Mouse (Mus musculus) T-helper 17 cell (primary cell): Measurements from ENCODE around the gene Stx5a.

Experiments used
- in situ Hi-C, 2 experiments: fragments of 300-600 bp; cut with MboI, MseI; formaldehyde crosslinking; loops; 1 replicate in 1 of 2; 2 replicates in 1 of 2; pipeline ENCODE4 v1.15.1; 2025; ENCODE audit warnings: high pct_unique_total_duplicates in 2 of 2

Gene Stx5a

DNA sequence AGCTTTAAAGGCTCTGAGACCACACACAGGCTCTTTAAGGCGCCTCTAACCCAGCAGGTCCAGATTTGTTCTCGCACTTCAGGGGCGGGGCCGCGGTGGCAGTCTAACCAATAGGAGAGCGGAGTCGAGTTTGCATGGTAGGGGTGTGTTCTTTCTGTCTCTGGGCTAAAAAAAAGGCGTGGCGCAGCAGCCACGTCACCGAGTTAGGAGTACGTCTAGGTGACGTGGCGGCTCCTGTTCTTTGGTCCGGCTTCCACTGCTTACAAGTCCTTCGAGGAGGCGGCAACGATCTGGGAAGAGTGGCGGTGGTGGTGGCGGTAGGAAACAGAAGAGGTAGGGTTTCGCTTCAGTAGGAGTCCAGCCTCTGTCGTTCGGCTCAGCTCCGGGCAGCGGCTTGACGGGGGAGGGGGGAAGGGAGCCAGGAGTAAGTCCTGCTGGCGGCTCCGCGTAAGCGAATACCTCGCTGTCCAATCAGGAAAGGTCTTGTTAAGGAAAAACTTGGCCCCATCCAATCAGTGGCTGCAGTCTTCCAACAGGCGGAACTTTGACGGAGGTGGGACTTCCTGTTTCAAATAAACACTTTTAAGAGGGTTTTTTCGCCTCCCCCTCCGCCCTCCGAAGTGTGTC, at the start of gene Stx5a:
Gene Stx5a, plus strand, starts transcription at position 171 of the 627 bp plus-strand sequence.
- in situ Hi-C loops, result no loop called here

DNA sequence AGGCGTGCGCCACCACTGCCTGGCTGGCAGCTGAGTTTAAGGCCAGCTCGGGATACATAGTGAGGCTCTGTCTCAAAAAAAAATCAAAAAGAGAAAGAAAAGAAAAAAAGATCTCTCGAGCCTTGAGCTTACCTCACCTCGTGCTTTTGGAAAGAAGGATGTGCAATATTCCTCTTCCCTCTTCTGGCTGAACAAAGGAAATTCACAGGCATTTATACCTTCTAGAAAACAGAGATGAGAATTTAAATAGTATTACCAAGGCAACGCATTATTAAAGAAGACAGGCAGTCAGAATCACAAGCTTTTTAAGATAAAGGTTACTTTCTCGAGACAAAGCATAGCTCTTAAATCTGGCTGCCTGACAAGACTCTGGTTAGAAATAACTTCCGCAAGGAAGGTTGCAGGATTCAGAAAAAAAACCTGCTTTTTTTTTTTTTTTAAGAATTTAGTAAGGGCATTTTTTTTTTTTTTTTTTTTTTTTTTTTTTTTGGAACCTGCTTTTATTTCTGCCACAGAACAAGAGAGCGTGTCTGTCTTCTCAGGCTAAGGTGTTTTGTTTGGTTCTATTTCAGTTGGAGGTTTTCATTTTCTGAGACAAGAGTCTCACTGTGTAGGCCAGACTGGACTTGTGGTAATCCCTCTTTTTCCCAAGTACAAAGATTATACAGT, 49.2 kb upstream of the Stx5a start:
- in situ Hi-C loops, result no loop called here

DNA sequence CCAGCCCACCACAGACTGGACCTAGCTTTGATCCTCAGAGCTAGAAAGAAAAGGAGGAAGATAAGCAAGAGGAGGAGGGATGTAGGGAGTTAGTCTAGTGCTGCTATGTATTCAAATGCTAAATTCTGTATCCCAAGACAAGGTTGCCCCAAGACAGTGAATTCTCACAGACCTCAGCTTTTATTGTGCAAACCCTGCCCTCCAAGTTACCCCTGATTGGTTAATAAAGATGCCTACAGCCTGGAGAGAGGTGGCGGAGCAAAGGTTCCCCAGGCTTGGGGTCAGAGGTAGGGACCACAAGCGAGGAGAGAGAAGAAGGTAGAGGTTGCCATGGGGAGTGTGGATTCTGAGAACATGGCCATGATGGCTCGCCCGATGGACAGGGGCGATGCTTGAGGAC, 48.5 kb upstream of the Stx5a start:
- in situ Hi-C loops, result no loop called here

DNA sequence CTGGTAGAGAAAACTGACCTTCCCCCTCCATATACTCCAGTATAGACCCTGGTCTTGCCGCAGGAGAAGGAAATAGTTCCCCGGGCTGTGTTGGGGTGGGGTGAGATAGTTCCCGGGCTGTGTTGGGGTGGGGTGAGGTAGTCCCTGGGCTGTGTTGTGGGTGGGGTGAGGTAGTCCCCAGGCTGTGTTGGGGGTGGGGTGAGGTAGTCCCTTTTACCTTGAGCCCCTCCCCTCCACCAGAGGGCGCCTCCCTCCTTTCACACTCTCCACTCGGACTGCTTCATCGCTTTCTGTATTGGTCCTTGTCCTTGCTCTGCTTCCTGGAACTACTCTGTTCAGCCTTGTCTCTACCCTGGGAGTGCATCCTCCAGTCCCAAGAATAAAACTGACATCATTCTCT, 45.9 kb upstream of the Stx5a start:
- in situ Hi-C loops, result no loop called here

DNA sequence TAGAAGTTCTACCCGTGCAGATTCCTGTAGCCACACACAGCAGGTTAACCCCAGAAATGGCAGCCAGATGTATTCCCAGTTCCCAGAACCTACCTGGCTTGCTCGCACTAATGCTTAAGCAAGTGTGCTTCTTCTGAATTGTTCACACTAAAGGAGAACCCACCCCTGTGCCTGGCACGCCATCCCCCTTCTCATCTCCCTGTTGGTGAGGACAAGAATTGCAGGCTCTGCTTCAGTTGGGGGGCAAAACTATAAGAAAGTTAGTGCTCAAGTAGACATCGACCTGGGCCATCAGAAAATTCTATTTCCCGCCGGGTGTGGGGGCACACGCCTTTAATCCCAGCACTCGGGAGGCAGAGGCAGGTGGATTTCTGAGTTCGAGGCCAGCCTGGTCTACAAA, 41.6 kb upstream of the Stx5a start:
- in situ Hi-C loops, result loop anchor here in 1 of 2 experiments (25.0 kb wide), 1 partner anchor 1212 kb away; the partner anchor contains the start of genes Atl3 and Rtn3

DNA sequence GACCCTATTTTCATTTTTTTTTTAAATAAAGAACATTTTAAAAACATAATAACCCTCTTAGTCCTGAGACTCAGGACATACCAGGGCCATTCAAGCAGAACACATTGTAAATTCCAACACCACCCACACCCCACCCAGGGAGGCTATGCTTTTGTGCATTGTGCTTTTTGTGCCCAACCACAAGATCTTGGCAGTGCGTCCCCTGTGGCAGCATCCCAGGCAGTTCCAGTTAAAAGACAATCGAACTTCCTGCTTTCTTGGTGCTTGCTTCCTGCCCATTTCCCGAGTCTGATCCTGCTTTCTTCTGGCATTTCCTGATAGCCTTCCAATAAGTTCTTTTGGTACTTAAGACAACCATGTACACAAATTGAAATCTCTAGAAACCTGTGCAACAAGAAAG, 38.8 kb upstream of the Stx5a start:
- in situ Hi-C loops, result loop anchor here in 1 of 2 experiments (25.0 kb wide), 1 partner anchor 1215 kb away; the partner anchor contains the start of genes Atl3 and Rtn3

DNA sequence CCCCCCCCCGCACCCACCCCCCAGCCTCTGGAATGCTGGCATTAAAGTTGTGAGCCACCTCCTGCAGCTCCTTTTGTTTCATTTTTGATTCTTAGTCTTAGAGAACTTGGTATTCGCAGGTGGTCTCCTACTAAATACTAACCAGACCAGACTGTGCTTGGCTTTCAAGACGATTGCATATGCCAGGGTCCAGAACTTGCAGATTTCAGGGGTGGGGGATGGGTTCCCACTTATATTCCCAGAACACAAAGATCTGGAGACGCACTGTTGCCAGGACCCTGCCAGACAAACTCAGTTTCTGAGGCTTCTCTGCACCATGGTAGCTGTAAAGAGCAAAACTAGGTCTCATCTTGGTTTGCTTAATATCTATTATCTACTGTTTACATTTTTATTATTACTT, 37.6 kb upstream of the Stx5a start:
- in situ Hi-C loops, result loop anchor here in 1 of 2 experiments (25.0 kb wide), 1 partner anchor 1216 kb away; the partner anchor contains the start of genes Atl3 and Rtn3

DNA sequence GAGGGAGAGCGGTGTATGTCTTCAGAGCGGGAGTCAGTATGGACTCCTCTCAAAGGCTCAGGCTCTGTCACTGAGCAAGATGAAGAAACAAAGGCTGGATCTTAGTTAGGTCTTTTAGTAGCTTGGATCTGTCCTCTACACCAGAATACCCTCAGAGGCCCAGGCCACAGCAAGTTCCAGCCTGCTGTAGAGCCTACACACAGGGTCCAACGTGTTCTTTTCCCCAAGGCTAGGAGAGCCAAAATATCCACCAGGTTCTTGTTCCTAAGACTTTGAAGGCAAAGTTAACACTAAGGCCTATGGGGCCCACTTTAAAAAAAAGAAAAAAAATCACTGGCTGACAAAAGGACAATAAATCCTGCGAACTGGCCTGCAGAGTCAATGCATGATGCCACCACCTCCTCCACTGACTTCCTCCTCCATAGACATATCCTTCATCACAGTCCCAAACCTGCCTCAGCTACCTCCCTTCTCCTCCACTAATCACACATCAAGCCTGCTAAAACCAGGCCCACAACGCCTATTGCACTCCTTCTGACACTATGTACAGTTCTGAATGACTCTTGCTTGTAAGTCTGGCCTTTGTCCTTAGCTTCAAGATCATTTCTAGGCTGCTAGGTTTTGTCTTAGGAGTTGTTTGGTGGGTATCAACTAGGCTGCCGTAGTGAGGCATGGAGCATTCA, 36.0 kb upstream of the Stx5a start:
- in situ Hi-C loops, result loop anchor here in 1 of 2 experiments (25.0 kb wide), 1 partner anchor 1218 kb away; the partner anchor contains the start of genes Atl3 and Rtn3

DNA sequence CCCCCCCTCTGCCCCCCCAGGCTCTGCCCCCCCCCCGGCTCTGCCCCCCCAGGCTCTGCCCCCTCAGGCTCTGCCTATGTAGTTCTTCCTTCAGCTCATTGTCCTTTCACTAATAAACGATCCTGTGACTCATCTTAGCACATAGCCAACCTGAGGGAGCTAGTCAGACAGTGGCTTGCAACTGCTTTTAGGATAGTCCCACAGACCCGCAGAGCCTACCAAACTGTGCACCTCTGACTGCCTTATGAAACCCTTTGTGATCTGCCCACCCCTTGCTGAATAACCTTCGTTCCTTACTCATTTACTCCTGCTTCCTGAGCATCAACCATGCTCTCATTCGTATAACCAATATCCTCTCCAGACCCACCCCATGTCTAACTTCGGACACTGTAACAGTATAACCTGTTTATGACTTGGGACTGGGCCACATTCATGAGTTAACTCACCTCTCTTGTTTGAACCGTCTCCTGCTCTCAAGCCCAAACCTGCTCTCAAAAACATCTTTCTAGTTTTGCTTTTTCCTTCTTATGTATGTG, 35.0 kb upstream of the Stx5a start:
- in situ Hi-C loops, result loop anchor here in 1 of 2 experiments (25.0 kb wide), 1 partner anchor 1219 kb away; the partner anchor contains the start of genes Atl3 and Rtn3

DNA sequence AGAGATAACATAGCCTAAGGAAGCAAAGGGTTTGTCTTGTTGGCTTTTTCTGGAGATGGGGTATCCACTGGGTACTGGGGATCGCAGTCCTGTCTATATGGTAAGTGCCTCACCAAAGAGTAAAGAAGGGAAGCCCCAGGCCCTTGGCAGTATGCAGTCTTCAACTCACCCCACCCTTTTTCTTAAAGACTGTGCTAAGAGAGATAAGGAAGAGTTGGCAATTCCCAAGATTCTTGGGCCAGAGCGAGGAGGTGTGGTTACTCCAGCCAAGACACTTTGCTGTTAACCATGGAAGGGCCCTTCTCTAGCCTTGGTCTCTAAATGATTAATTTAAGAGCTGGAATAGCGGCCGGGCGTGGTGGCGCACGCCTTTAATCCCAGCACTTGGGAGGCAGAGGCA, 34.3 kb upstream of the Stx5a start:
- in situ Hi-C loops, result loop anchor here in 1 of 2 experiments (25.0 kb wide), 1 partner anchor 1220 kb away; the partner anchor contains the start of genes Atl3 and Rtn3

DNA sequence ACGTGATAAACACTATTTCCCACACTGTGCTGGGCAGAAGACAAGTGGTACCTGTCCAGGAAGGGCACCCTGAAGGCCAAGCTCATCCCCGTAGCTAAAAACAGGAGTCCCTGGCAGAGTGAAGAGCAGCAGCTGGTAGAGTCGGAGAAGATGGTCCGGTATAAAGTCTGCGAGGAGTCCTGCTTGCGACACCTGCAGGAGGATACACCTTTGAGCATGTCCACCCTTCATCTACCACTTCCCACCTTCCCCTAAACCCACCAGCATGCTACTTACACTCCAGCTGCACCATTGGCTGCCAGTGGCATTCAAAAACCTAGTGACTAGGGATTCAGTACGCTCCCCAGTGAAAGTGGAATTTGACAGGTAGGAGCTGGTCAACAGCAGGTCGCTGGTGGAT, 32.3 kb upstream of the Stx5a start:
- in situ Hi-C loops, result loop anchor here in 1 of 2 experiments (25.0 kb wide), 1 partner anchor 1222 kb away; the partner anchor contains the start of genes Atl3 and Rtn3

DNA sequence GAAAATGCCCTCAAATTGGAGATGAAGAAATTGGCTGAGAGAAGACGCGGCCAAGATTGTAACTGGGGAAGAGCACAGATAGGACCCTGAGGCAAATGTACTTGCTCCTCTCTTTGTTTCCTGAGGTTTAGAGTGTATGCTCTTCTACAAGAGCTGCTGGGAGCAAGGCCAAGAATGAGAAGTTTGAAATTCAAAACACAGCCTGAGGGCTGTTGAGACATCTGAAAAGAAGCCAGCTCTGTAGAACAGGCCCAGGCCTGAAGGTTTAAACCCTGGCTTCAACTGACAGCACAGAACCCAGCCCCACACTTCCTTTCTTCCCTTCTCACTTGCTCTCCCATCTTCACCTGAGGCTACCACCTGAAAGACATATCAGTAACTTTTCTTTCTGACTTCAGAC, 31.2 kb upstream of the Stx5a start:
- in situ Hi-C loops, result loop anchor here (10.0 to 25.0 kb wide), 3 partner anchors 1223 to 1275 kb away; partner anchors contain the start of genes Rtn3 (in 2 of the 2), Atl3 (in 1 of the 2) and Fth1 (in 1 of the 2)

DNA sequence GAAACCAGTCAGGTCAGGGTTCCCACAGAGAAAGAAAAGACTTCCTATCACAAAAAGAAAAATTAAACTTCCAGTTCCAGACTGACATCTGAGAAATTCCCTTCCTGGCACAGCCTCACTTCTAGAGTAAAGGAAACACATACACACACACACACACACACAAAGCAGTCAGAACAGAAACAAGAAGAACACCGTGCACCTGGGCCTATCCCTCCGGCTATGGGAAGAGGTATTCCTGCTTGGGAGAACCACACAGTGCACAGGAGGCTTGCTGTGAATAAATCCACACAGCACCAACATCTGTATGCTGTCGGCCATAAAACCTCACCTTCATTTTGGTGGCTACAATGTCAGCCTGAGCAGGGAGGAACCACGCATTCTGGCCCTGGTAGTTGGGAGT, 29.7 kb upstream of the Stx5a start:
- in situ Hi-C loops, result loop anchor here (10.0 to 25.0 kb wide), 3 partner anchors 1224 to 1273 kb away; partner anchors contain the start of genes Rtn3 (in 2 of the 2), Atl3 (in 1 of the 2) and Fth1 (in 1 of the 2)

DNA sequence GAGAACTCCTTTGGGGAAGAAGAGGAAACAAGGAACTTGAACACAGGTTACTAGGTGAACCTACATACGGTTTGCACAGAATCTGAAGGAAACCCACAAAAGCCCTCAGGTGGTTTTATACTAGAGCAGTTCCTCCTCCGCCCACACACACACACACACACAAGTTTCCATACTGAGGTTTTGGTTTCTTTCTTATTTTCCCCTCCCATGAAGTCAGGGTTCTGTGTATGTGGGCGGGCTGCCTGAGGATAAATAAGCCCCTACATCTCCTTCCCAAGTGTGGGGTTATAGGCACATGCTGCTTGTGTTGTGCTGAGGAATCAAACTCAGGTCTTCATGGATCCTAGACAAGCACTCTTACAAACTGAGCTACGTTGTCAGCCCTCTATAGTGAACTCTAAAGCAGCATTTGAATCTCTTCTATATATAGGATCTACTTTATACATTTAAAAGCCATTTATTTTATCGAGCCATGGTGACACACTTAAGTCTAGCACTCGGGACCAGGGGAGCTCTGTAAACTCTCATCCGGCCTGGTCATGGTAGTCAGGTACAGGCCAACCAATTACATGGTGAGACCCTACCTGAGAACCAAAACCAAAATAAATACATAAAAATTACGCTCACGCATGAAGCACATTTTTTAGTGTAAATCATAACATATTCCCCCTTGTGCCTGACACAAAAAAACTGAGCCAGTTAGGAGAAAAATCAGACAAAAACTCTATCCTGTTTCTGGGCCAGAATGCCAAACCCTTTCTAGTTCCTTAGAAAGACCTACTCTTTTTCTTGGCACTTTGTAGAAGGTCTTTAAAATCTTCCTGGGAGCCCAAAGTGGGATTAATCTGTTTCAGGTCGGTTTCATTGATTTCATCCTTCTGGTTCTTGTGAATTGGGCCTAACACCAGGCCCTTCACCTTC, 29.0 kb upstream of the Stx5a start:
- in situ Hi-C loops, result loop anchor here (10.0 to 25.0 kb wide), 3 partner anchors 1225 to 1273 kb away; partner anchors contain the start of genes Rtn3 (in 2 of the 2), Atl3 (in 1 of the 2) and Fth1 (in 1 of the 2)

DNA sequence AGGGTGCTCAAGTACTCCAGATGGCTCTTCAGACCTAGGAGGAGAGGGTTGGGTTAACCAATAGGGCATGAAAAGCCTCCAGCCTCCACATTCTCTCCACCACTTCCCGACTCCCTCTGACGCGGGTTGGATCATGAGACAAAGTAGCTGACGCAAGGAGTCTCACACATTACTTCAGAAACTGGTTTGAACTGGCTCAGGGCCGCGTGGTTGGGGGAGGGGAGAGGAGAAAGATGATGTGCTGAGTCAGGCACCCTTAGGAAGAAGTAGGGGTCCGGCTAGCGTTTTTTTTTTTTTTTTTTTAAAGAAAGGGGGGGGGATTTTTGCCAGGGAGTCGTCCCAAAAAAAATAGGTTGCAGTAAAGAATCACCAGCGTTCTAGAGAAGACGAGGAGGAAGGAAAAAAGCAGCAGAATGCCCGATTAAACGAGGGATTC, 28.3 kb upstream of the Stx5a start:
- in situ Hi-C loops, result loop anchor here (10.0 to 25.0 kb wide), 3 partner anchors 1226 to 1272 kb away; partner anchors contain the start of genes Rtn3 (in 2 of the 2), Atl3 (in 1 of the 2) and Fth1 (in 1 of the 2)

DNA sequence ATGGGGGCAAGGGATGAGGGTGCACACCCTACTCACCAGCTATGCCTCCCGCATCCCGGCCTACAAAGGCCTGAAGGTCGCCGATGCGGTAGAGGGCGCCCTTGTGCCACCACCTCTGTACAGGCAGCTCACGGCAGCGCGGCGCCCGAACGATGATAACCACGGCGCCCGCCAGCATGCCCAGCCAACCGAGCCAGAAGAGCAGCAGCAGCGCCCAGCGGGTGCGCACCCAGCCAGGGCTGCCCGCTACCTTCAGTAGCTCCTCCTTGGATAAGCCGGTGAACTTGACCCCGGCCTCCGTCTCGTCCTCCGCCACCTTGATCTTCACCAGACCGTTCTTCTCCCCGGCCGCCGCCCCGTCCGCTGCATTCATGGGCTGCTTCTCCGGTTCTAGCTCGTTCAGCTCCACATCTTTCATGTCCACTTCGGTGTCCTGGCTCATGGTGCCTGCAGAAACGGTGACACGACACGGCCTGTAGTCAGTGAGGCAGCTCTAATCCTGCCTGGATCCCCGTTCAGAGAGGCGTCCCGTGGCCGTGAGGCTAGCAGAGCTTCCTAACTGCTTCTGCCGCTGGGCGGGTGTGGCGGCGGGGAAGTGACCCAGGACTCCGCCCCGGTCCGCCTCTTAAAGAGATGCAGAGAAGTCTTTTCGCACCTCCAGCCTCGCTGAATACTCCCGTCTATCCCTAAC, 27.8 kb upstream of the Stx5a start:
- in situ Hi-C loops, result loop anchor here (10.0 to 25.0 kb wide), 3 partner anchors 1226 to 1271 kb away; partner anchors contain the start of genes Rtn3 (in 2 of the 2), Atl3 (in 1 of the 2) and Fth1 (in 1 of the 2)

DNA sequence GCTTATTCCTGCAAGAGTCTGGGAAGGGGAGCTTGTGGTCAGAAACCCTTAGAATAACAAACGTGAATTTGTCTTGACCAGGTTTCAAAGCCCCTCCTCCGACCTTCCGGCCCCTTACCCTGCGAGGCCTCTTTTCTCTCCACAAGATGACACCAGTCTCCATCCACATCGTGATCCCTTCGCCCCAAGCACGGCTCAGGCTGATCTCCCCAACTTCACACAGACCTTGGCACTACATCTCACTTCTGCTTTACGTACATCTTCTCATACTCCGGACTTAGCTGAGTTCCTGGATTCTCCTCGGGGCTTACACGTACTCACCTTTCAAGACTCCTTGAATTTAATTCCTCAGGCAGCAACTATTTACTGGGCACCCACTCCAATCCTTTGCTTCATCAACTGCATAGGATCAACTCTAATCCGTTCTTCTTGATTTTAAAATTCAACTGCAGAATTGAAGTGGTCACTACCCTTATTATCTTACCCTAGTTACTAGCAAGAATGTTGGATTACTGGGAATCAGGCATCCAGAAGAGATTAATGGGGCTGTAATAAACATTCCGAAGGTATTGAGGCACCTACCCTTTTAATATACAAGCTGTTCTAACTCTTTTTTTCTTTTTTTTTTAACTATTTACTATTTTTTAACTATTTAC, 27.1 kb upstream of the Stx5a start:
- in situ Hi-C loops, result loop anchor here (10.0 to 25.0 kb wide), 3 partner anchors 1227 to 1271 kb away; partner anchors contain the start of genes Rtn3 (in 2 of the 2), Atl3 (in 1 of the 2) and Fth1 (in 1 of the 2)
